Mouse (Mus musculus) embryonic facial prominence, embryonic 14.5 days (tissue): ENCODE measurements around the gene Tns3. TPM values are rescaled to one million over a fixed set of nuclear protein-coding genes. Genes with fewer than 3 reads are reported as not detected.

ENCODE experiments used
- ATAC-seq: fragments of 200-750 bp; cut with Nextera tagmentation; 2 replicates; pipeline ENCODE4 v1.8.0; 2017; ENCODE audit warnings: low read depth, moderate number of reproducible peaks, moderate TSS enrichment
- DNase-seq: peaks from one replicate; pipeline ENCODE4 v3.0.0-alpha.2; 2015; ENCODE audit warnings: low spot score
- H3K27ac ChIP-seq: fragments of 300-500 bp; sonication (generic); replicated peaks from 2 replicates; pipeline ENCODE4 v1.5.1; 2014; ENCODE audit warnings: low read depth, mild to moderate bottlenecking, low read length, moderate library complexity
- H3K27me3 ChIP-seq: fragments of 300-500 bp; sonication (generic); replicated peaks from 2 replicates; pipeline ENCODE4 v1.6.1; 2014; ENCODE audit warnings: low read length; ENCODE audit not compliant: control insufficient read depth, insufficient read depth
- H3K36me3 ChIP-seq: fragments of 300-500 bp; sonication (generic); 2 replicates; pipeline ENCODE4 v1.6.1; 2014; ENCODE audit warnings: low read length, mixed read lengths; ENCODE audit not compliant: control insufficient read depth, insufficient read depth
- H3K4me1 ChIP-seq: fragments of 300-500 bp; sonication (generic); 2 replicates; pipeline ENCODE4 v1.6.1; 2014; ENCODE audit warnings: antibody characterized with exemption, low read length; ENCODE audit not compliant: control insufficient read depth, insufficient read depth
- H3K4me2 ChIP-seq: fragments of 300-500 bp; sonication (generic); 2 replicates; pipeline ENCODE4 v1.6.1; 2014; ENCODE audit warnings: low read depth, mild to moderate bottlenecking, low read length, moderate library complexity, mixed read lengths
- H3K4me3 ChIP-seq: fragments of 300-500 bp; sonication (generic); 2 replicates; pipeline ENCODE4 v1.5.1; 2014; ENCODE audit warnings: low read depth, mild to moderate bottlenecking, low read length
- H3K9ac ChIP-seq: fragments of 300-500 bp; sonication (generic); 2 replicates; pipeline ENCODE4 v1.6.1; 2014; ENCODE audit warnings: low read depth, mild to moderate bottlenecking, low read length, moderate library complexity, mixed read lengths
- H3K9me3 ChIP-seq: fragments of 300-500 bp; sonication (generic); 2 replicates; pipeline ENCODE4 v1.6.1; 2016; ENCODE audit warnings: low read length; ENCODE audit not compliant: control insufficient read depth
- WGBS: fragments of 180-500 bp; shearing (Covaris S2); extraction: QIAGEN DNeasy Blood & Tissue Kit; methylation state at CpG from one replicate; pipeline ENCODE4 v1.1.7; 2014; 5-methylcytosine and 5-hydroxymethylcytosine counted together
- polyA plus RNA-seq: library from polyadenylated mRNA; unstranded; fragments of >200 nt; fragmentation: Nextera tagmentation; extraction: Ambion mirVana; gene quantifications from 2 replicates; pipeline ENCODE4 v1.2.1, GENCODE M21; 2014

Tns3 gene
- polyA plus RNA-seq, 1 experiment from 2014 or later, result 19.3 TPM

- peaks cover 69% of the 10 kb centered on the region for H3K4me1 ChIP-seq
- peak overlapping the region; percentile 16; the same call in 1 of the 2 replicates for H3K4me2 ChIP-seq
- H3K36me3 ChIP-seq, result no peaks in the 10 kb centered on the region
- 40% methylated on average over 9 of the region's 9 CpGs for WGBS
- no peak for DNase-seq
- no peaks in the 10 kb centered on the region for H3K27me3 ChIP-seq
- no peak overlapping the region for H3K4me3 ChIP-seq
- ATAC-seq, result no peak
- H3K9me3 ChIP-seq, result 0 out of 2 replicates have a peak, but pooled peaks cover 5% of the 10 kb centered on the region
- peak overlapping the region; percentile 75 for H3K27ac ChIP-seq
- peak overlapping the region; percentile 25; the same call in 1 of the 2 replicates for H3K9ac ChIP-seq
These were observed 4.5 kb downstream of the Tns3 start for GRCm38 (mm10) chr11:8659851-8660250.

GRCm38 (mm10) chr11:8659061-8659460, 5.3 kb downstream of the Tns3 start:
- 0 out of 2 replicates have a peak overlapping the region, but pooled peaks have one; percentile 25 for H3K9ac ChIP-seq
- DNase-seq, result peak; percentile 85
- no peaks in the 10 kb centered on the region for H3K36me3 ChIP-seq
- no peak overlapping the region for H3K4me3 ChIP-seq
- WGBS, result 10% methylated on average over 6 of the region's 6 CpGs
- peak overlapping the region; percentile 20; the same call in 1 of the 2 replicates for H3K4me2 ChIP-seq
- H3K4me1 ChIP-seq, result peaks cover 75% of the 10 kb centered on the region
- 0 out of 2 replicates have a peak, but pooled peaks cover 5% of the 10 kb centered on the region for H3K9me3 ChIP-seq
- H3K27ac ChIP-seq, result peak overlapping the region; percentile 75
- peak; percentile 76 for ATAC-seq
- H3K27me3 ChIP-seq, result no peaks in the 10 kb centered on the region

GRCm38 (mm10) chr11:8657493-8657892, 6.8 kb downstream of the Tns3 start:
- no peak for ATAC-seq
- Histone ChIP-seq H3K27me3 (no peaks in the 10 kb centered on the region), H3K4me3 (no peak overlapping the region), H3K9ac (no peak overlapping the region), H3K4me2 (no peak overlapping the region), H3K9me3 (0 out of 2 replicates have a peak, but pooled peaks cover 5% of the 10 kb centered on the region), H3K27ac (peak overlapping the region; percentile 54; the same call in 1 of the 2 replicates), H3K4me1 (peaks cover 78% of the 10 kb centered on the region), H3K36me3 (no peaks in the 10 kb centered on the region)
- 52% methylated on average over 8 of the region's 8 CpGs for WGBS
- no peak for DNase-seq

GRCm38 (mm10) chr11:8656448-8657393, 7.6 kb downstream of the Tns3 start:
- 0 out of 2 replicates have a peak, but pooled peaks cover 5% of the 10 kb centered on the region for H3K9me3 ChIP-seq
- peak overlapping the region; percentile 10 for H3K4me2 ChIP-seq
- no peaks in the 10 kb centered on the region for H3K36me3 ChIP-seq
- H3K4me3 ChIP-seq, result no peak overlapping the region
- WGBS, result 38% methylated on average over 12 of the region's 12 CpGs
- peaks cover 78% of the 10 kb centered on the region for H3K4me1 ChIP-seq
- peak; percentile 88 for DNase-seq
- H3K27me3 ChIP-seq, result no peaks in the 10 kb centered on the region
- ATAC-seq, result peak; percentile 63
- no peak overlapping the region for H3K9ac ChIP-seq
- H3K27ac ChIP-seq, result peak overlapping the region; percentile 54

- WGBS, result 47% methylated on average over 13 of the region's 13 CpGs
- H3K9ac ChIP-seq, result no peak overlapping the region
These were observed 10.5 kb downstream of the Tns3 start for GRCm38 (mm10) chr11:8653800-8654295.

GRCm38 (mm10) chr11:8652792-8653645, 11.3 kb downstream of the Tns3 start:
- 36% methylated on average over 10 of the region's 10 CpGs for WGBS
- H3K4me3 ChIP-seq, result no peak overlapping the region
- 0 out of 2 replicates have a peak, but pooled peaks cover 2% of the 10 kb centered on the region for H3K9me3 ChIP-seq
- no peak for DNase-seq
- H3K4me2 ChIP-seq, result no peak overlapping the region
- no peak overlapping the region for H3K9ac ChIP-seq
- H3K36me3 ChIP-seq, result no peaks in the 10 kb centered on the region
- H3K4me1 ChIP-seq, result peaks cover 64% of the 10 kb centered on the region
- H3K27me3 ChIP-seq, result no peaks in the 10 kb centered on the region
- ATAC-seq, result no peak
- H3K27ac ChIP-seq, result peak overlapping the region; percentile 63

More at GRCm38 (mm10) chr11:8653800-8654295, 10.5 kb downstream of the Tns3 start:
- no peak for ATAC-seq
- no peaks in the 10 kb centered on the region for H3K36me3 ChIP-seq
- H3K4me2 ChIP-seq, result no peak overlapping the region
- H3K4me3 ChIP-seq, result no peak overlapping the region
- DNase-seq, result no peak
- H3K9me3 ChIP-seq, result 0 out of 2 replicates have a peak, but pooled peaks cover 5% of the 10 kb centered on the region
- H3K27ac ChIP-seq, result no peak overlapping the region
- H3K27me3 ChIP-seq, result no peaks in the 10 kb centered on the region
- peaks cover 71% of the 10 kb centered on the region for H3K4me1 ChIP-seq

GRCm38 (mm10) chr11:8652116-8652714, 12.1 kb downstream of the Tns3 start:
- no peaks in the 10 kb centered on the region for H3K9me3 ChIP-seq
- peaks cover 57% of the 10 kb centered on the region for H3K4me1 ChIP-seq
- H3K27ac ChIP-seq, result peak overlapping the region; percentile 36
- no peak overlapping the region for H3K9ac ChIP-seq
- no peak for DNase-seq
- no peak for ATAC-seq
- H3K36me3 ChIP-seq, result no peaks in the 10 kb centered on the region
- no peak overlapping the region for H3K4me3 ChIP-seq
- H3K4me2 ChIP-seq, result no peak overlapping the region
- WGBS, result 70% methylated on average over 10 of the region's 10 CpGs
- H3K27me3 ChIP-seq, result no peaks in the 10 kb centered on the region
